Mouse (Mus musculus) limb, embryonic 12.5 days (tissue): ENCODE data around the gene Cbx7. TPM values are rescaled to one million over a fixed set of nuclear protein-coding genes. Genes with fewer than 3 reads are reported as not detected.
A peak's percentile ranks its signal among the peaks of the same experiment; 100 is the strongest.
"Not testable (repeated sequence)": the region's sequence is repeated elsewhere in the genome, so short reads cannot be mapped to it uniquely, and the experiment has no call there.

ENCODE experiments used
- ATAC-seq: fragments of 200-750 bp; cut with Nextera tagmentation; 2 replicates; pipeline ENCODE4 v1.8.0; 2017; ENCODE audit warnings: low read depth, moderate TSS enrichment; ENCODE audit not compliant: insufficient number of reproducible peaks, insufficient read depth, low FRiP score, low TSS enrichment
- H3K27ac ChIP-seq: fragments of 300-500 bp; sonication (generic); 2 replicates; pipeline ENCODE4 v1.5.1; 2016; ENCODE audit warnings: mild to moderate bottlenecking, moderate library complexity
- H3K27me3 ChIP-seq: fragments of 300-500 bp; sonication (generic); 2 replicates; pipeline ENCODE4 v1.6.1; 2016; ENCODE audit warnings: mild to moderate bottlenecking, moderate library complexity
- H3K36me3 ChIP-seq: fragments of 300-500 bp; sonication (generic); 2 replicates; pipeline ENCODE4 v1.6.1; 2016; ENCODE audit warnings: mild to moderate bottlenecking, moderate library complexity
- H3K4me1 ChIP-seq: fragments of 300-500 bp; sonication (generic); replicated peaks from 2 replicates; pipeline ENCODE4 v1.6.1; 2016
- H3K4me2 ChIP-seq: fragments of 300-500 bp; sonication (generic); 2 replicates; pipeline ENCODE4 v1.6.1; 2016; ENCODE audit warnings: mild to moderate bottlenecking, moderate library complexity
- H3K4me3 ChIP-seq: fragments of 300-500 bp; sonication (generic); replicated peaks from 2 replicates; pipeline ENCODE4 v1.5.1; 2016; ENCODE audit warnings: mild to moderate bottlenecking
- H3K9ac ChIP-seq: fragments of 300-500 bp; sonication (generic); replicated peaks from 2 replicates; pipeline ENCODE4 v1.6.1; 2016; ENCODE audit warnings: mild to moderate bottlenecking, moderate library complexity
- H3K9me3 ChIP-seq: fragments of 300-500 bp; sonication (generic); 2 replicates; pipeline ENCODE4 v1.6.1; 2016; ENCODE audit warnings: mild to moderate bottlenecking, moderate library complexity
- WGBS: fragments of 180-500 bp; shearing (Covaris S2); methylation state at CpG from one replicate; pipeline ENCODE4 v1.1.7; 2016; 5-methylcytosine and 5-hydroxymethylcytosine counted together
- polyA plus RNA-seq: library from polyadenylated mRNA; unstranded; fragments of >200 nt; fragmentation: Nextera tagmentation; extraction: Ambion mirVana; gene quantifications from 2 replicates; pipeline ENCODE4 v1.2.1, GENCODE M21; 2016

Gene Cbx7
- polyA plus RNA-seq, 1 experiment from 2014 or later: 2.0 TPM

DNA sequence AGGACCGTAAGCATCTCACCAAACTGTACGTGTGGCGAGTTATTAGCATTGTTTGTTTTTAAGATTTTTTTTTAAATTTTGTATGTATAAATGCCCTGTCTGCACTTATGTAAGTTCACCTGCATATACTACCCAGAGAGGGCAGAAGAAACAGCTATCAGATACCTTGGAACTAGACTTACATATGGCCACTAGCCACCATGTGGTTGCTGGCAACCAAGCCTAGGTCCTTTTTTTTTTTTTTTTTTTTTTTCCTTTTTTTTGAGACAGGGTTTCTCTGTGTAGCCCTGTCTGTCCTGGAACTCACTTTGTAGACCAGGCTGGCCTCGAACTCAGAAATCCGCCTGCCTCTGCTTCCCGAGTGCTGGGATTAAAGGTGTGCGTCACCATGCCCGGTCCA is 67.8 kb downstream of the Cbx7 start:
- Histone ChIP-seq H3K36me3 (peaks cover 16% of the 10 kb centered on the region), H3K27me3 (peaks cover 16% of the 10 kb centered on the region)
- H3K4me1 ChIP-seq, H3K9ac ChIP-seq, H3K9me3 ChIP-seq, H3K27ac ChIP-seq, H3K4me3 ChIP-seq, ATAC-seq, H3K4me2 ChIP-seq: not testable (repeated sequence)
- WGBS: 91% methylated on average over 8 of the region's 8 CpGs

DNA sequence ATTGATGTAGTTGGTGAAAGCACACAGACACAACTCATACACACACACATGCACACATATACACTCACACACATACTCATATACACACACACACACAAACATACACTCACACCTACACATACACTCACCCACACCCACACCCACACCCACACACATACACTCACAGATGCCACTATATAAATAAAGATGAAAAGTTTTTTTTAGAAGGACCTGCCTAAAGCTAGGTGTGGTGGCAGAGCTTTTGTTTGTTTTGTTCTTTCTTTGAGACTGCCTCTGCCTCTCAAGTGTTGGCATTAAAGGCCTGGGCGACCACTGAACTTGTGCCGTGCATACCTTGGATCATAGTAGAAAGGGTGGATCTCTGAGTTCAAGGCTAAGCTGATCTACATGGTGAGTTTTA is 69.5 kb downstream of the Cbx7 start:
- no peak overlapping the region for H3K4me2 ChIP-seq
- no peak overlapping the region for H3K9ac ChIP-seq
- H3K4me1 ChIP-seq: no peaks in the 10 kb centered on the region
- no peak for ATAC-seq
- H3K9me3 ChIP-seq: no peaks in the 10 kb centered on the region
- WGBS: 93% methylated on average over 2 of the region's 2 CpGs
- no peak overlapping the region for H3K27ac ChIP-seq
- peaks cover 8% of the 10 kb centered on the region for H3K27me3 ChIP-seq
- peaks cover 11% of the 10 kb centered on the region for H3K36me3 ChIP-seq
- H3K4me3 ChIP-seq: no peak overlapping the region

- H3K9ac ChIP-seq: no peak overlapping the region
- 68% methylated on average over 7 of the region's 7 CpGs for WGBS
- ATAC-seq: no peak
- H3K4me1 ChIP-seq: no peaks in the 10 kb centered on the region
- no peaks in the 10 kb centered on the region for H3K9me3 ChIP-seq
- no peak overlapping the region for H3K4me3 ChIP-seq
- peaks cover 5% of the 10 kb centered on the region; the same call in 1 of the 2 replicates for H3K36me3 ChIP-seq
- H3K4me2 ChIP-seq: no peak overlapping the region
- peaks cover 2% of the 10 kb centered on the region; the same call in 1 of the 2 replicates for H3K27me3 ChIP-seq
- no peak overlapping the region for H3K27ac ChIP-seq
Measured at GRCm38 (mm10) chr15:79900751-79901150, 70.2 kb downstream of the Cbx7 start.

DNA sequence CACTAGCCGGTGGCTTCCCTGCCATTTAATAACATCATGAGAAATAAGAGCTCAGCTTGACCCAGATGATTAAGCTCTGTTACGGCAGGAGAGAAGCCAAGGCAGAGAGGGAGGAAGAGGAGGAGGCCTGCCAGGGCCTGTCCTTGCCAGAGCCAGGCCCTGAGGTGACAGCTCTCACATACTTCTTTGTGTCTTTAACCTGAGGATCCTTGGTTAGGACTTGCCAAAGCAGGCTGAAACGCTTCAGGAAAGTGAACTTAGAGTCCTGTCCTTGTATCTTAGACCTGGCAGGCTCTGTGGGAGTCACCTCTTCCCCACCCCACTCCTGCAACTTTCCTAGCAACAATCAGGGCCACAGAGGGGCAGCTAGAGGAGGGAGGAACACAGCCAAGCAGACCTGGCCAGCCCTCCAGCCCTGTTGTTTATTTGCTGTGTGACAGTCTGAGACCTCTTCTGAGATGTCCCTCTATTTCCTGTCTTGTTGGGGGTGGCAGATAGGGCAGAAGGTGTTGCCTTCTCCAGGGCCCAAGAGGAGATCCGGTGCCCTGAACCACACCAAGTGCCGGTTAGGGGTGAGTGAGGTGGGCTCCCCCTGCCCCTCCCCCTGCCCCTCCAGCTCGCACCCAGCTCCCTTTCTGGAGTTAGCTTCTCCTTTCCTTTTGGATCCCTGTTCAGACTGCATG is 71.0 kb downstream of the Cbx7 start:
- 77% methylated on average over 6 of the region's 6 CpGs for WGBS
- Histone ChIP-seq H3K4me2 (no peak overlapping the region), H3K27ac (no peak overlapping the region), H3K9me3 (no peaks in the 10 kb centered on the region), H3K27me3 (peaks cover 2% of the 10 kb centered on the region; the same call in 1 of the 2 replicates), H3K36me3 (peaks cover 4% of the 10 kb centered on the region; the same call in 1 of the 2 replicates), H3K4me3 (no peak overlapping the region), H3K9ac (no peak overlapping the region), H3K4me1 (no peaks in the 10 kb centered on the region)
- no peak for ATAC-seq

DNA sequence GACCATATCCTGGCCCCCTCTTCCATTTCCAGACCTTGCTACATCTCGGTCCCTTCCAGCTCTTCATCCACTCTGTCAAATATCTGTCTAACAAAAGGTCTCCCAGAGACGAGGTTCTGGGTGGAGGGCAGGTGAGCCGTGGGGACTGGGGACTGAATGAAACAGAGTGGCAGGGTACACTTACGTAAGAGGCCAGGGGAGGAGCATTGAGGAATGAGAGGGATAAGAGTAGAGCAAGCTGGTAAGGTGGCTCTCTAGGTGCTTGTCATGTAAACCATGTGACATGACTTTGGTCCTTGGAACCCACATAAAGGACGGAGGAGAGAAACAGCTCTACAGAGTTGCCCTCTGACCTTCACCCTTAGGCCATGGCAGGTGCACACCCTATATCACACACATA is 71.9 kb downstream of the Cbx7 start:
- no peak overlapping the region for H3K4me2 ChIP-seq
- peaks cover 4% of the 10 kb centered on the region; the same call in 1 of the 2 replicates for H3K36me3 ChIP-seq
- WGBS: 87% methylated on average over 5 of the region's 5 CpGs
- H3K27ac ChIP-seq: no peak overlapping the region
- no peak for ATAC-seq
- no peak overlapping the region for H3K4me3 ChIP-seq
- H3K9me3 ChIP-seq: no peaks in the 10 kb centered on the region
- H3K9ac ChIP-seq: no peak overlapping the region
- no peaks in the 10 kb centered on the region for H3K4me1 ChIP-seq
- peaks cover 2% of the 10 kb centered on the region; the same call in 1 of the 2 replicates for H3K27me3 ChIP-seq

- 77% methylated on average over 9 of the region's 9 CpGs for WGBS
- H3K4me2 ChIP-seq: no peak overlapping the region
- H3K27ac ChIP-seq: no peak overlapping the region
- H3K9me3 ChIP-seq: no peaks in the 10 kb centered on the region
- H3K4me1 ChIP-seq: peaks cover 8% of the 10 kb centered on the region; the same call in 1 of the 2 replicates
- H3K36me3 ChIP-seq: peaks cover 4% of the 10 kb centered on the region; the same call in 1 of the 2 replicates
- no peak for ATAC-seq
- H3K27me3 ChIP-seq: peaks cover 27% of the 10 kb centered on the region
- H3K4me3 ChIP-seq: no peak overlapping the region
- H3K9ac ChIP-seq: no peak overlapping the region
Measured at GRCm38 (mm10) chr15:79896080-79896725, 74.7 kb downstream of the Cbx7 start.

GRCm38 (mm10) chr15:79895221-79896079 is 75.5 kb downstream of the Cbx7 start:
- WGBS: 90% methylated on average over 13 of the region's 23 CpGs
- H3K4me2 ChIP-seq, H3K4me3 ChIP-seq, H3K36me3 ChIP-seq, ATAC-seq, H3K9ac ChIP-seq, H3K27ac ChIP-seq, H3K4me1 ChIP-seq, H3K9me3 ChIP-seq: not testable (repeated sequence)
- peaks cover 31% of the 10 kb centered on the region for H3K27me3 ChIP-seq

GRCm38 (mm10) chr15:79894343-79894742 is 76.6 kb downstream of the Cbx7 start:
- H3K9me3 ChIP-seq: no peaks in the 10 kb centered on the region
- no peak for ATAC-seq
- H3K4me1 ChIP-seq: peaks cover 9% of the 10 kb centered on the region; the same call in 1 of the 2 replicates
- 83% methylated on average over 4 of the region's 4 CpGs for WGBS
- no peak overlapping the region for H3K4me2 ChIP-seq
- H3K4me3 ChIP-seq: no peak overlapping the region
- peaks cover 4% of the 10 kb centered on the region; the same call in 1 of the 2 replicates for H3K36me3 ChIP-seq
- no peak overlapping the region for H3K27ac ChIP-seq
- no peak overlapping the region for H3K9ac ChIP-seq
- peaks cover 42% of the 10 kb centered on the region for H3K27me3 ChIP-seq

GRCm38 (mm10) chr15:79893824-79894123 is 77.1 kb downstream of the Cbx7 start:
- no peaks in the 10 kb centered on the region for H3K9me3 ChIP-seq
- no peak overlapping the region for H3K4me2 ChIP-seq

DNA sequence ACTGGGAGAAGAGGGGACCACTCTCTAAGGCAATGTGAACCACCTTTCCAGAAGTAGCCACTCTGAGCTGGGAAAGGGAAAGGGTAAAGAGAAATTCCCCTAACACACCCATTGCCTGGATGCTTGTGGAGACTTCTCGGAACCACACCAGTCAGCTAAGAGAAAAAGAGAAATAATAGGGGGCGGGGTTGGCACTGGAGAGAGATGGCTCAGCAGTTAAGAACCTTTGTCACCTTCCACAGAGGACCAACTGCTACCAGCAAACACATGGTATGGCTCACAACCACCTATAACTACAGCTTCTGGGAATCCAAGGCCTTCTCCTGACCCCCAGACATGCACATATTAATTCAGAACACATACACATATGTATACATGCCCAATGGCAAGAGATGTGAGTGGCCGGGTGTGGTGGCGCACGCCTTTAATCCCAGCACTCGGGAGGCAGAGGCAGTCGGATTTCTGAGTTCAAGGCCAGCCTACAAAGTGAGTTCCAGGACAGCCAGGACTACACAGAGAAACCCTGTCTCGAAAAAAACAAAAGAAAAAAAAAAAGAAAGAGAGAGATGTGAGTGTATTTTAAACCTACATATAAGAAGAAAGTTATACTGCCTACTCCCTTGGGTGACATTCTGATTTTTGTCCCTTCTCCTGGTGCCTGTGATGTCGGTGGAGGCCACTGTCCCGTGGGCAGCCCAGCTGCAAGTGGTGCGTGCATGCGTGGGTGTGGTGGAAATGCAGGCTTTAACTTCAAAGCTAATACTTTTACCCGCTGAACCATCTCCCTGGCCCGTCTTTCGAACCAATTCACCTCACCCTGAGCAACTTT is 77.7 kb downstream of the Cbx7 start:
- H3K4me2 ChIP-seq: peak overlapping the region; percentile 70
- peak overlapping the region; percentile 51 for H3K4me3 ChIP-seq
- 72% methylated on average over 15 of the region's 15 CpGs for WGBS
- no peaks in the 10 kb centered on the region for H3K9me3 ChIP-seq
- H3K36me3 ChIP-seq: peaks cover 1% of the 10 kb centered on the region; the same call in 1 of the 2 replicates
- no peak overlapping the region for H3K27ac ChIP-seq
- no peak for ATAC-seq
- peaks cover 42% of the 10 kb centered on the region for H3K27me3 ChIP-seq
- H3K4me1 ChIP-seq: peaks cover 9% of the 10 kb centered on the region; the same call in 1 of the 2 replicates
- H3K9ac ChIP-seq: 0 out of 2 replicates have a peak overlapping the region, but pooled peaks have one; percentile 64

More at GRCm38 (mm10) chr15:79893824-79894123, 77.1 kb downstream of the Cbx7 start:
- Histone ChIP-seq H3K4me3 (no peak overlapping the region), H3K4me1 (peaks cover 9% of the 10 kb centered on the region; the same call in 1 of the 2 replicates), H3K27ac (no peak overlapping the region), H3K27me3 (peaks cover 42% of the 10 kb centered on the region), H3K9ac (no peak overlapping the region), H3K36me3 (peaks cover 4% of the 10 kb centered on the region; the same call in 1 of the 2 replicates)
- ATAC-seq: no peak
- WGBS: 47% methylated on average over 3 of the region's 3 CpGs
